Mouse (Mus musculus) olfactory bulb, adult 2 months (tissue): ENCODE data around the gene Emp1.

Experiments used
- CTCF ChIP-seq: fragments of 200-500 bp; IDR thresholded peaks from 2 replicates; pipeline ENCODE4 v1.5.1; 2012; ENCODE audit warnings: low read depth, mild to moderate bottlenecking, low read length, moderate library complexity; ENCODE audit not compliant: insufficient read depth
- POLR2A ChIP-seq: fragments of 200-500 bp; IDR thresholded peaks from 2 replicates; pipeline ENCODE4 v1.6.1; 2012; ENCODE audit warnings: mild to moderate bottlenecking, low read depth, low read length, moderate library complexity; ENCODE audit not compliant: insufficient read depth

DNA sequence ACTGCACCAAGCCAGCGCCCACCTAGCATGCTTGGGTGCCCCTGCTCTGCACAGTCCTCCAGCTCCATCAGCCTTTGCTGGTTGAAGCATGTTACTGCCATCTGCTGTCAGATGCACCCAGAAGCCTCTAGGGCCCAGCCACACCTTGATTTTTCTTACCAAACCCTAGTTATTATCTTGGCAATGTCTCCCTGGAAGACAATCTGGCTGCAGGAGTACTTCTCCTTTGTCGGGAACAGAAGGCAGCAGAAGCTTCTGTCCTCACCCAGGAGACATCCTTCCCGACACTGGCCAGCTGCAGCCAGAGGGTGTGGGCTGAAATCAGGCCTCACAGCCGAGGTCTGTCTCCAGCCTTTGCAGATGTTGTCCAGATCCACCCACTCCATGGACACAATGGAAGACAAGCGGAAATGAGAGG lies 7.2 kb downstream of the Emp1 start:
- no peak for TF ChIP-seq CTCF
- no peak for TF ChIP-seq POLR2A
